Mouse (Mus musculus) MEL-GATA-1-ER (cell line): ENCODE results near the gene Plekhh3.
A peak's percentile ranks its signal among the peaks of the same experiment; 100 is the strongest.
"Not testable (repeated sequence)": the region's sequence is repeated elsewhere in the genome, so short reads cannot be mapped to it uniquely, and the experiment has no call there.

Experiments used
- DNase-seq: peaks from one replicate; pipeline ENCODE4 v3.0.0-alpha.2; 2012; ENCODE audit warnings: low read depth; ENCODE audit errors: extremely low read depth

Gene Plekhh3

GRCm38 (mm10) chr11:101151063-101151462 is 20.1 kb downstream of the Plekhh3 start:
- no peak for DNase-seq

GRCm38 (mm10) chr11:101149178-101150105 is 21.7 kb downstream of the Plekhh3 start:
- no peak for DNase-seq

- no peak for DNase-seq
Measured at GRCm38 (mm10) chr11:101148751-101149150, 22.4 kb downstream of the Plekhh3 start.

- DNase-seq = no peak
Measured at GRCm38 (mm10) chr11:101146377-101146776, 24.8 kb downstream of the Plekhh3 start.

- no peak for DNase-seq
Measured at GRCm38 (mm10) chr11:101143338-101144225, 27.6 kb downstream of the Plekhh3 start.

- DNase-seq = no peak
Measured at GRCm38 (mm10) chr11:101142215-101142967, 28.8 kb downstream of the Plekhh3 start.

GRCm38 (mm10) chr11:101141088-101141487 is 30.1 kb downstream of the Plekhh3 start:
- DNase-seq = no peak

- no peak for DNase-seq
Measured at GRCm38 (mm10) chr11:101140164-101140819, 30.9 kb downstream of the Plekhh3 start.

GRCm38 (mm10) chr11:101138536-101139181 is 32.5 kb downstream of the Plekhh3 start:
- DNase-seq = no peak

GRCm38 (mm10) chr11:101137000-101137399 is 34.2 kb downstream of the Plekhh3 start:
- no peak for DNase-seq

GRCm38 (mm10) chr11:101134217-101134865 is 36.8 kb downstream of the Plekhh3 start:
- DNase-seq = no peak

- DNase-seq = no peak
Measured at GRCm38 (mm10) chr11:101133037-101133436, 38.1 kb downstream of the Plekhh3 start.

GRCm38 (mm10) chr11:101131701-101132100 is 39.5 kb downstream of the Plekhh3 start:
- no peak for DNase-seq

- peak; percentile 41 for DNase-seq
Measured at GRCm38 (mm10) chr11:101131187-101131586, 40.0 kb downstream of the Plekhh3 start.

- DNase-seq = no peak
Measured at GRCm38 (mm10) chr11:101130056-101130756, 40.9 kb downstream of the Plekhh3 start.

- no peak for DNase-seq
Measured at GRCm38 (mm10) chr11:101128996-101129577, 42.1 kb downstream of the Plekhh3 start.

- DNase-seq = no peak
Measured at GRCm38 (mm10) chr11:101127075-101127474, 44.1 kb downstream of the Plekhh3 start.

- DNase-seq = not testable (repeated sequence)
Measured at GRCm38 (mm10) chr11:101125008-101125407, 46.1 kb downstream of the Plekhh3 start.

GRCm38 (mm10) chr11:101124494-101124893 is 46.7 kb downstream of the Plekhh3 start:
- DNase-seq = not testable (repeated sequence)
